Mouse (Mus musculus): ENCODE data around the gene Dnah6. TPM values are rescaled to one million over a fixed set of nuclear protein-coding genes. Genes with fewer than 3 reads are reported as not detected.

Gene Dnah6
- polyA plus RNA-seq, 1 experiment = not detected

DNA sequence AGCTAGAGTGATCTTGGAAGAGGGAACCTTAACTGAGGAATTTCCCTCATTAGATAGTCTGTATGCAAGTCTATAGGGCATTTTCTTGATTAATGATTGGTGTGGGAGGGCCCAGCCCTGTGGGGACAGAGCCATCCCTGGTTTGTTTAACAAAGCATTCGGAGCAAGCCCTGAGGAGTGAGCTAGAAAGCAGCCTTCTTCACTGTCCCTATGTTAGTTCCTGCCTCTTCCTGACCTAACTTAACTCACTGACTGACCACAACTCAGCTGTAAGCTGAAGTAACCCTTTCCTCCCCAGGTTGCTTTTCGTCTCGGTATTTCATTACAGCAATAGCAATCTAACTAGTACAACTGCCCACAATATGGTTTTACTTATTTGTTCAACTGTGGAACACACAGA, 39.0 kb downstream of the Dnah6 start:
- no peak for TF ChIP-seq POLR2A (IDR thresholded peaks at IDR 0.05; ENCODE audit: insufficient read depth, low read depth, low read length)
- TF ChIP-seq CTCF (IDR thresholded peaks at IDR 0.05; ENCODE audit: insufficient read depth, low read depth, low read length) = no peak
- Histone ChIP-seq H3K4me3 (ENCODE audit: insufficient read depth, low read depth, low read length) (no peak overlapping the region), H3K27ac (ENCODE audit: insufficient read depth, low read depth, low read length) (no peak overlapping the region), H3K4me1 (ENCODE audit: control insufficient read depth, insufficient read depth, low read length) (no peaks in the 10 kb centered on the region)
- 74% methylated on average over 3 of the region's 3 CpGs for WGBS

DNA sequence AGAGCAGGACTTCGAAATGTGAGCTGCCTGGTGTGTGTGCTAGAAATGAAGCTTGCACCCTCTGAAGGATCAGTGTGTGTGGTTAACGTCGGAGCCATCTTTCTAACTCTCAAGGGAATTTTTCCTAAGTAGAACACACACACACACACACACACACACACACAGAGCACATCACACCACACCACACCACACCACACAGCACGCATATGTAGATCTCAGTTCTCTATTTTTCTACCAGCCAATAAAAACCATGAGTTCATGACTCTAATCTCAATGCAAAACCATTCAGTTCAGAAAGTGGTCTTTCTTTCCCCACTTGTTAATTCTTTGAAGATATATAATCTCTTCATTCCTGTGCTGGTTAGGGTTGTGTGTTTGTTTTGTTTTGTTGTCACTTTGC, 39.4 kb downstream of the Dnah6 start:
- Histone ChIP-seq H3K27ac (ENCODE audit: insufficient read depth, low read depth, low read length) (no peak overlapping the region), H3K4me3 (ENCODE audit: insufficient read depth, low read depth, low read length) (no peak overlapping the region), H3K4me1 (ENCODE audit: control insufficient read depth, insufficient read depth, low read length) (no peaks in the 10 kb centered on the region)
- TF ChIP-seq CTCF (IDR thresholded peaks at IDR 0.05; ENCODE audit: insufficient read depth, low read depth, low read length) = no peak
- 79% methylated on average over 4 of the region's 4 CpGs for WGBS

DNA sequence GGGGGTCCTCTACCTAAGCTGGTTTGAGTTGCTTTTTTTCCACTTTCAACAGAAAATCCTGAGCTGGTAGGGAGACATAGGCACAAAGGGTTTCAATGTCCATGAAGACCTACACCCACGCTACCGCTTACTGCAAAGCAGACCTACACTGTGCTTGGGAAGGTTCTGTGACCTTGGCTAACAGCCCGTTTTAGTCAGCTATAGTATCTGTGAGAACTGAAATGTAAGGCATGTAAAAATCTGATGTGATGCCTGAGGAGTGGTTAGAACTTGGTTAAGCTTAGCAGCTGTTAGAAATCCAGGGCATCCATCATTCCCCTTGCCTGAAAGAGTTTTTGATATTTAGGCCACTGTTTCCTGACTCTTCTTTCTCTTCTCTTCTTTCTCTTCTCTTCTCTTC, 46.3 kb downstream of the Dnah6 start:
- WGBS = 92% methylated on average over 3 of the region's 3 CpGs
- Histone ChIP-seq H3K4me3 (ENCODE audit: insufficient read depth, low read depth, low read length) (no peak overlapping the region), H3K27ac (ENCODE audit: insufficient read depth, low read depth, low read length) (no peak overlapping the region), H3K4me1 (ENCODE audit: control insufficient read depth, insufficient read depth, low read length) (no peaks in the 10 kb centered on the region)
- TF ChIP-seq CTCF (IDR thresholded peaks at IDR 0.05; ENCODE audit: insufficient read depth, low read depth, low read length) (no peak), POLR2A (IDR thresholded peaks at IDR 0.05; ENCODE audit: insufficient read depth, low read depth, low read length) (no peak)

DNA sequence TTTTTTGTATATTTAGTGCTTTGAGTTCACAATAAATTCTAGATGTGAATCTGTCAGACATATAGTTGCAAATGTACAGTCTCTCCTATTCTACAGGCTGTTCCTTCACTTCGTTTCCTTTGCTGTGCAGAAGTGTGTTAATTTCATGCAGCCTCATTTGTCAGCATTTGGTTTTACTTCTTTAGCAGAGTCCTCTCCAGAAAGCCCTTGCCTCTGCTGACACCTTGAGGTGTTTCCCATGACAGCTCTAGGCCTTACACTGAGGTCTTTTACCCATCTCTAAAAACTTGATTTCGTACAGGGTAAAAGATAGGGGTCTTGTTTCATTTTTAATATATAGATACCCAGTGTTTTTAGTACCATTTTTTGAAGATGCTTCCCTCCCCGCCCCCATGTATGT, 54.2 kb downstream of the Dnah6 start:
- 76% methylated on average over 3 of the region's 3 CpGs for WGBS
- Histone ChIP-seq H3K4me1 (ENCODE audit: control insufficient read depth, insufficient read depth, low read length) (no peaks in the 10 kb centered on the region), H3K27ac (ENCODE audit: insufficient read depth, low read depth, low read length) (no peak overlapping the region), H3K4me3 (ENCODE audit: insufficient read depth, low read depth, low read length) (no peak overlapping the region)
- TF ChIP-seq CTCF (IDR thresholded peaks at IDR 0.05; ENCODE audit: insufficient read depth, low read depth, low read length) (no peak), POLR2A (IDR thresholded peaks at IDR 0.05; ENCODE audit: insufficient read depth, low read depth, low read length) (no peak)

DNA sequence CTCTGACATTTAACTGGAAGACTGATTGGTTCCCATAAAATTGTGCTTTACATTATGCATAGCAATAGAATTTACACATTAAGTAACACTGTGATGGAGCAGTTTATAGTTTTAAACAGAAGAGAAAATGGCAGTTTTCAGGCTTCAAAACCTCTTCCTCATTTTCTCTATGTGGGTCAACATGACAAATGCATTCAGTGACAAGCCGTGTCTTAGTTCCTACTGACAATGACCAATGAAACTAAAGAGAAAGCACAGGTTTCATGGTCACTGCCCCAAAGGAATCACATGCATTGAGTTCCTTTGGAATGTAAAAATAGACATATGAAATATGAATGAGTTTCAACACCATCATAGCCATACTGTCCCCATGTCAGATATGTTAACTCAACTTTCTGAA, 58.5 kb downstream of the Dnah6 start:
- WGBS = 85% methylated on average over 1 of the region's 1 CpGs
- H3K4me1 ChIP-seq (ENCODE audit: control insufficient read depth, insufficient read depth, low read length) = no peaks in the 10 kb centered on the region
- no peak overlapping the region for H3K27ac ChIP-seq (ENCODE audit: insufficient read depth, low read depth, low read length)
- TF ChIP-seq POLR2A (IDR thresholded peaks at IDR 0.05; ENCODE audit: insufficient read depth, low read depth, low read length) (no peak), CTCF (IDR thresholded peaks at IDR 0.05; ENCODE audit: insufficient read depth, low read depth, low read length) (no peak)
- no peak overlapping the region for H3K4me3 ChIP-seq (ENCODE audit: insufficient read depth, low read depth, low read length)

DNA sequence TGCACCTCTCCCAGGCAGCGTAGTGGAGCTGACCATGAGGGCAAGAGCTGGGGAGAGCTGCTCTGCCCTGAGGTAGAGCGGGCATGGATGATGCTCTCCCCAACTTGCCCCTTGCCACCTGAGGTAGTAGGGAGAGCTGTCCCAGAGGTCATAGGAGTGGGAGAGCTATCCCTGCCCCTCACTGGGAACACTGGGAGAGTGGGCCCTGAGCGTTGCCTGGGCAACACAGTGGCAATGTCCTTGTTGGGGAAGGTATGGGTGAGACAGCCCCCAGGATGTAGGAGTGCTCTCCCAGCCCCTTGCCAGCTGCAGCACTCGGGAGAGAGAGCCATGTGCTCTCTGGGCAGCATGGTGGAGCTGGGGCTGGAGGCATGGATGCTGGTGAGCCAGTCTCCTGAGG, 60.1 kb downstream of the Dnah6 start:
- WGBS = 90% methylated on average over 4 of the region's 4 CpGs
- H3K27ac ChIP-seq (ENCODE audit: insufficient read depth, low read depth, low read length) = no peak overlapping the region
- H3K4me1 ChIP-seq (ENCODE audit: control insufficient read depth, insufficient read depth, low read length) = no peaks in the 10 kb centered on the region
- H3K4me3 ChIP-seq (ENCODE audit: insufficient read depth, low read depth, low read length) = no peak overlapping the region
- no peak for TF ChIP-seq POLR2A (IDR thresholded peaks at IDR 0.05; ENCODE audit: insufficient read depth, low read depth, low read length)
- no peak for TF ChIP-seq CTCF (IDR thresholded peaks at IDR 0.05; ENCODE audit: insufficient read depth, low read depth, low read length)

DNA sequence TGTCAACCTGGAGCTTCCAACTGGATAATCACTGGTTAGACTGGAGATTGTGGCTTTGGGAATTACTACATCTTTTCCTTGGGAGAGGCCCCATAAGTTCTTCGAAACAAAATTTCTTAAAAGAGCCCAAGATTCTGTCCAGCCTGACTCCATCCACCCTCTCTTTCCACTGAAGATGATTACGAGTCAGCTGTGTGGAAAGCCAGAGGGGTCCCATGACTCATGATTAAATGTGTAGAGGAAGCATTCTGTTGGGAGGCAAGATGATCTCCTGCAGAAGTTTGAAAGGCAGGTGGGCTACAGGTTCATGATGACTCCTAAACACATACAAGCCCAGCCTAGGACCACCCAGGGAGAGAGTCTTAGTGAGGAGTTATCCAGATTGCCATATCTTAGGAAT, 66.0 kb downstream of the Dnah6 start:
- no peaks in the 10 kb centered on the region for H3K4me1 ChIP-seq (ENCODE audit: control insufficient read depth, insufficient read depth, low read length)
- H3K27ac ChIP-seq (ENCODE audit: insufficient read depth, low read depth, low read length) = no peak overlapping the region
- TF ChIP-seq CTCF (IDR thresholded peaks at IDR 0.05; ENCODE audit: insufficient read depth, low read depth, low read length) (no peak), POLR2A (IDR thresholded peaks at IDR 0.05; ENCODE audit: insufficient read depth, low read depth, low read length) (no peak)
- H3K4me3 ChIP-seq (ENCODE audit: insufficient read depth, low read depth, low read length) = no peak overlapping the region
- 64% methylated on average over 2 of the region's 2 CpGs for WGBS

DNA sequence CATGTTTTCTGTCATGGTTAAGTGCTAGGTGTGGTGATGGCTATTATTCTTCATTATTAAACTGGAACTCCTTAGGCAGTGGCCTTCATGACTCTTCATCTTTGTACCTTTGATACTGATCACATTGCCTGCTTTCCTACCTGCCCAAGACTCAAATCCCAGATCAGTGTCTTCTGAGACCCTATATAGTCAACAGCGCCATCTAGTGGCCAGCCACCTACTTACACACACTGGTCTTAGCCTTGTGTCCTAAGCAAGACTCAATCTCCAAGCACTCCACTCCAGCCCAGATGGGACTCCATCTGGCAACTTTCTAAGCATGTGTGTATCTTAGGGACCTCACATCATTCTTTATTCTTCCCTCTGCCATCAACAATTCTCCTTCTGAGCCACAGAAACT, 67.8 kb downstream of the Dnah6 start:
- Histone ChIP-seq H3K4me1 (ENCODE audit: control insufficient read depth, insufficient read depth, low read length) (no peaks in the 10 kb centered on the region), H3K4me3 (ENCODE audit: insufficient read depth, low read depth, low read length) (no peak overlapping the region), H3K27ac (ENCODE audit: insufficient read depth, low read depth, low read length) (no peak overlapping the region)
- 0% methylated on average over 1 of the region's 1 CpGs for WGBS
- TF ChIP-seq POLR2A (IDR thresholded peaks at IDR 0.05; ENCODE audit: insufficient read depth, low read depth, low read length) (no peak), CTCF (IDR thresholded peaks at IDR 0.05; ENCODE audit: insufficient read depth, low read depth, low read length) (no peak)

DNA sequence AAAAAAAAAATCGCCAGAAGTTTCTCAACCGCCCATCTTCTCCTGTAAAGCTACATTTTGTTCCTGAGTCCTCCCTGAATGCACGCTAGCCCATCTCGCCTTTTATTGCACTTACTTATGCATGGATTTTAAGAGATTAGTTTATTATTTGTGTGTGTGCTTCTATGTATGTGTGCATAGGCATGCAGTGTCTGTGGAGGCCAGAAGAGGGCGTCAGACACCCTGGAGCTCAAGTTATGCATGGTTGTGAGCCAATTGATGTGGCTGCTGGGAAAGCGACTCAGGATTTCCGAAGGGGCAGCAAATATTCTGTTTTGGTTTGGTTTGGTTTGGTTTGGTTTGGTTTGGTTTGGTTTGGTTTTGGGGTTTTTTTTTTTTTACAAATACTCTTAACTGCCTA, 78.0 kb downstream of the Dnah6 start:
- Histone ChIP-seq H3K4me3 (ENCODE audit: insufficient read depth, low read depth, low read length) (no peak overlapping the region), H3K27ac (ENCODE audit: insufficient read depth, low read depth, low read length) (no peak overlapping the region), H3K4me1 (ENCODE audit: control insufficient read depth, insufficient read depth, low read length) (no peaks in the 10 kb centered on the region)
- TF ChIP-seq CTCF (IDR thresholded peaks at IDR 0.05; ENCODE audit: insufficient read depth, low read depth, low read length) (no peak), POLR2A (IDR thresholded peaks at IDR 0.05; ENCODE audit: insufficient read depth, low read depth, low read length) (no peak)
- WGBS = 91% methylated on average over 7 of the region's 7 CpGs

DNA sequence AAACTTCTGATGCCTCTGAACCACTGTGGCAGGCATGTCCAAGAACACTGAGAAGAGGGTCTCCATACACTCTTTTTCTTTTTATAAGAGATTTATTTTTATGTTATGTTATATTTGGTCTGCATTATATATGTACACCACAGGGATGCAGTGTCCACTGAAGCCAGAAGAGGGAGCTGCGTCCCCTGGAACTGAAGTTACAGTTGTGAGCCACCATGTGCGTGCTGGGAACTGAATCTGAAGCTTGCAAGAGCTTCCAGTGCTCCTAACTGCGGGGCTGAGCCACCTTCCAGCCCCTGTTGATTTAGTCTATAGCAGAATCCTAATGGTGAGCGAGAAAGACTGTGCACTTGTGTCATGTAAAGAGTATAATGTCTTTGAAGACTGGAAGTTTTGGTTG, 78.7 kb downstream of the Dnah6 start:
- Histone ChIP-seq H3K27ac (ENCODE audit: insufficient read depth, low read depth, low read length) (no peak overlapping the region), H3K4me3 (ENCODE audit: insufficient read depth, low read depth, low read length) (no peak overlapping the region), H3K4me1 (ENCODE audit: control insufficient read depth, insufficient read depth, low read length) (no peaks in the 10 kb centered on the region)
- TF ChIP-seq POLR2A (IDR thresholded peaks at IDR 0.05; ENCODE audit: insufficient read depth, low read depth, low read length) = no peak
- no peak for TF ChIP-seq CTCF (IDR thresholded peaks at IDR 0.05; ENCODE audit: insufficient read depth, low read depth, low read length)
- 95% methylated on average over 4 of the region's 4 CpGs for WGBS

All from olfactory bulb, adult 2 months (tissue).